Mouse (Mus musculus): ENCODE measurements around the gene C1qbp.

The C1qbp gene

DNA sequence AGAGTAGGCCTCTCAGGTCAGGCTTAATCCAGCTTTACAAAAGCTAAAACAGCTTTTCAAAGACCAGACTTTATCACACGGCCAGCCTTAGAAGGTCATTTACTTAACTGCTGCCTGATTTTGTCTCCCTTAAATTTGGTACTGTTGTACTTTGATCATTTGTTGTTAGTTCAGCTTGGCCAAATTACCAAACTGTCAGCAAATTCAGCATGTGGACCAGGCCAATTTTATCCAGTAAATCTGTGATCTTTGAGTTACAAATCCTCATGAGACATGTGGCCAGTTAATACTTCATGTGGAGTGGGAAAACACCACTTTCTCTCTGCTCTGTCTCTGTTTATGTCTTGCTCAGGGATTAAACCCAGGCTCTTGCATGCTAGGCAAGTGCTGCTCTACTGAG, 10.2 kb downstream of the C1qbp start:
- DNase-seq, result no peak

DNA sequence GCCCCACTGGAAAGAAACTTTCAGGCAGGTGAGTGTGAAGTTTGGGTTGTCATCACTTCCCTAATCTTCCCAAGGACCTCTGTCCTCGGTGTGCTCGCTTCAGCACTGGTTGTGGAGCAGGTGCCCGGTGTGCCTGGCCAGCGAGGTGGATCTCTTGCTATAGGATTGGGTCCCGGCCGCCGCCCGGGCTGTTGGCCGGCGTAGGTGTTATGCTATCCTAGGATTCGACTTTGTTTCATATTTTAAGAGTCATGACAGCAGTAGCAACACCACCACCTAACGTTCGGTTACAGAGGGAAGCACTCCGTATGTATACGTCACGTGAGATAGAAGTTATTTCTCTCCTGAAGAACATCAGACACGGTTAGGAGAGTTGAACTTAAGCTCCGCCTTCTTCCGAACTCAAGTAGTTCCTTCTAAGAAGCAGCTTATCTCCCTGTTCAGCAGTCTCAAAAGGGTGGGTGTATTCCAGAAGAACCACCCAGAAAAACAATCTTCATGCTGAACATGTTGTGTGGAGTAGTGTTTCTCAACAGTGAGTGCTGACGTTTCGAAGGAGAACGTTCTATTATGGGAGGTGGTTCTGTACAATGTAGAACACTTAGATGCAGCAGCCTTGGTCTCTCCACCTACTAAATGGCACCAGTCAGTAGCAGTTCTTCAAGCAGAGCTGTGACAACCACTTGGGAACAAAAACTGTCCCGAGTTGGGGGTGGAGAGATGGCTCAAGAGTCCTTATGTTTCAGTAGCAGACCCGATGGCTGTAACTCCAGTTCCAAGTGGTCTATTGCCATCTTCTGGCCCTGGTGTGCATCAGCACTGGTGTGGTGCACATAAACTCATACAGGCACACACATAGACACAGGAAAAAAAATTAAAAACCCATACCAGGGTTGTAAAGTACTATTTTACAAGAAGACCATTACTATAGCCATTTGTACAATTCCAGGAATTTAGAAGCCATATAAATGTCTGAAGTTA, 12.0 kb downstream of the C1qbp start:
- DNase-seq, result no peak

DNA sequence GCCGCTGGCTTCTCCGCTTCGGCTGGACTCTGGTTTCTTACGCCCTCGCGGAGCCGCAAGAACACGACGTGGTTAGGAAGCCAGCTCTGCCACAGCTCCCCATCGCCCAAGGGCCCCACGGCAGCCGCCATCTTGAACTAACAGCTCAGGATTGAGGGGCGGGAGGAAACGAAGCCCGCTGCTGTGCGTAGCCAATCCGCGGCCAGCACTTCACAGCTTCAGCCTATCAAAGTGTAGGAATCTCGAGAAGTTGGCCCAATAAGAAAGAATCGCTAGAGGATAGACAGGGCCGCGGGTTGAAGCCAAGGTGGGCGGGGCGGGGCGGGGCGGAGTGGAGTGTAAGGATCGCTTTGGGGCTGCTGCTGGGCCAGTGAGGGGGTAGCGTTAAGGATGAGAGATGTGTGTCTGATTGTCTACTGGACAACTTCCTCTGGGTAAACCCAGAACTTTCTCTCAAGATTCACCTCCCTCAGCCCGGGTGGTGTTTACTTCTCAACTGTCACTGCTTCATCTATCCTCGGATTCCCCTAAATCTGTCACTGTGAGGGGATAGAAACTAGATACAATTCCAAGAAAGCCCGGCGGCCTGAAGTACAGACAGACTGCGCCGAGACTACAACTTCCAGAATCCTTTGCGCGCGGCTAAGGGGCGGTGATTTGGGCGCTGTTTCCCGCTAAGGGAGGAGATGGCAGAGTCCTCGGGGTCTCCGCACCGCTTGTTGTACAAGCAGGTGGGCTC, 12.8 kb downstream of the C1qbp start, which contains the start of the genes Nup88 and Rpain:
Nup88 (minus strand) TSS at position 153 of the 739 bp plus-strand sequence.
Rpain (plus strand) TSS at position 393 of the 739 bp plus-strand sequence.
- peak; percentile 92 for DNase-seq

DNA sequence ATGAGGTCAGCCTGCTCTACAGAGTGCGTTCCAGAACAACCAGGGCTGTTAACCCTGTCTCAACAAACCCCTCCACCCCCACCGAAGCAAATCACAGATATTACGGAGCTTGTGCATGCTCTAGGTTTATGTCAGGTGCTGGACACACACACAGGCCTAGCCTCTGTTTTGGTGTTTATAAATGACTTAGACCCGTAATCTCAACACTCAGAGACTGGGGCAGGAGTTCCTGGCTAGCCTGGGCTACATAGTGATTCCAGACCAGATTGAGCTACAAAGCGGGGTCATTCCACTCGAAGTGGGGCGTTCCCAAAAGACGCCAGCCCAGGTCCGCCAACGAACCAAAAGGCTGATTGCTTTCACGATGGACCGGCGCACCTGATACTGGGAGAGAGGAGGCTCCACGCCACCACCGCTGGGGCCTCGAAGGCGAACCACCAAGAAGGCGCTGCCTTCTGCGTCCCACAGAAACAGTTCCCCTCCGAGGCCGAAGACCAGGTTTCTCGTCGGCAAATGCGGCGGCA, 13.5 kb downstream of the C1qbp start:
- no peak for DNase-seq

DNA sequence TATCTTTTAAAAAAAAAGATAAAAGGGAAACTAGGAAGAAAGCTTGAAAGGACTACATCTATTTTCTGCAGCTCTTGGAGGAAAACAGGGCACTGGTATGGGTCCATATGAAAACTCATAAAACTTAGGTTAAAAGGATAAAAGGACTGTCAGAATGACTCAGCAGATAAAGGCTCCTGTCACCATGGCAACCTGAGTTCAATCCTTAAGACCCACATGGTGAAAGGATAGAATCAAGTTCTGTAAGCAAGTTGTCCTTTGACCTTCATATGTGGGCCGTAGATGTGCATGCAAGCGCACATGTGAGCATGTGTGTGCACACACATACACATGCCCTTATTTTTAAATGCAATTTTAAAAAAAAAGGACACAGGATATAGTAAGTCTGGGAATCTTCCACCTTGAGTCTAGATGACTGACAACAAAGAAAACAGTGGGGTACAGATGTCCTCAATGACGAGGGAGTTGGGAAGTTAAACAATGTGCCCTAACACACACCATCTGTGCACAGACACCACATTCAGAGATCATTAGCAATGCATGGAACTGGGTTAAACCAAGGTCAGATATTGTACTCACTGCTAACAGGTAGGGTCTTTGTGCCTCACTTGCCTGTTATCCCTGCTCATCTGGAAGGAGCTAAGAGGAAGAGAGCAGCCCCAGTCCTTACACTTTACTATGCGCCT, 18.5 kb downstream of the C1qbp start:
- DNase-seq, result no peak

DNA sequence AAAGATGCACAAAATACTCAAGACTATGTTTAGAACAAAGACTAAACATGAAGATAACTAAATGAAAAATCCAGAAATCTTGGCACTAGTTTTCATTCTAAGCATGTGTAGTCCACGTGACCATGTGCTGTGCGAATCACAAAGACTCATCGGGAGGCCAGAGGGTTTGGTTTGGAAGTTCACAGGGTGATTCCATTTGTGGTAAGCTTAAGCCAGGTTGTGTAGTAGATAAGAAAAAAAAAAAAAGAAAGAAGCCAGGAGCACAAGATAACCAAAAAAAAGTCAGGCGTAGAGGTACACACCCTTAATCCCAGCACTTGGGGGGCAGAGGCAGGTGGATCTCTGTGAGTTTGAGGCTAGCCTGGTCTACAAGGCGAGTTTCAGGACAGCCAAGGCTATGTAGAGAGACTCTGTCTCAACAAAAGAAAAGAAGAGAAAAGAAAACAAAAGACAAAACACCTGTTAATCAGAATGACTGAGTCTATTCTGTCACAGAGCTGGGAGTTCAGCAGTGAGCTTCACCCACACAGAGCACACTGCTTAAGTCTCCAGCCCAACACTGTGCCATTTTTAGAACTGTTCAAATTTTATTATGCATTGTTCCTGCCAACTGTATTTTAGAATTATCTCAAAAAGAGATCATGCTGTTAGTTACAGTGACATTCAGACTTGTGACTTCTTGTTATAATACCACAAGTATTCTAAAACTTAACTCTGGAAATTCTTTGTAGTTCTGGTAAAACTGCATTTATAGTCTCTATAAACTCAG, 21.9 kb downstream of the C1qbp start:
- DNase-seq, result no peak

DNA sequence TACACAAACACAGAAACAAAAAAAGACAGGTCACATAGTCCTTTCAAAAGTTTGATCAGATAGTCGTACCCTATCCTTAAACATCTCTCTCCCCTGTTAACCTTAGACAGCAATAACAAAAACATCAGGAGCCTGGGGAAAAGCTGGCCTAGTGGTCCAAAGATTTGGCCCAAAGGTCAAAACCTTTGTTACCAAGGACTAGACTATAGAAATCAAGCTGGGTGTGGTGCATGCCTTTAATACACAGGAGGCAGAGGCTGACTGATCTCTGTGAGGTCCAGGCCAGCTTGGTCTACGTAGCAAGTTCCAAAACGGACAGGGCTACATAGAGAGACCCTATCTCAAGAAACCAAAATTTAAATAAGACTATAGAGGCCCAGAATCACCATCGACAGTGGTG, 28.1 kb downstream of the C1qbp start:
- no peak for DNase-seq

DNA sequence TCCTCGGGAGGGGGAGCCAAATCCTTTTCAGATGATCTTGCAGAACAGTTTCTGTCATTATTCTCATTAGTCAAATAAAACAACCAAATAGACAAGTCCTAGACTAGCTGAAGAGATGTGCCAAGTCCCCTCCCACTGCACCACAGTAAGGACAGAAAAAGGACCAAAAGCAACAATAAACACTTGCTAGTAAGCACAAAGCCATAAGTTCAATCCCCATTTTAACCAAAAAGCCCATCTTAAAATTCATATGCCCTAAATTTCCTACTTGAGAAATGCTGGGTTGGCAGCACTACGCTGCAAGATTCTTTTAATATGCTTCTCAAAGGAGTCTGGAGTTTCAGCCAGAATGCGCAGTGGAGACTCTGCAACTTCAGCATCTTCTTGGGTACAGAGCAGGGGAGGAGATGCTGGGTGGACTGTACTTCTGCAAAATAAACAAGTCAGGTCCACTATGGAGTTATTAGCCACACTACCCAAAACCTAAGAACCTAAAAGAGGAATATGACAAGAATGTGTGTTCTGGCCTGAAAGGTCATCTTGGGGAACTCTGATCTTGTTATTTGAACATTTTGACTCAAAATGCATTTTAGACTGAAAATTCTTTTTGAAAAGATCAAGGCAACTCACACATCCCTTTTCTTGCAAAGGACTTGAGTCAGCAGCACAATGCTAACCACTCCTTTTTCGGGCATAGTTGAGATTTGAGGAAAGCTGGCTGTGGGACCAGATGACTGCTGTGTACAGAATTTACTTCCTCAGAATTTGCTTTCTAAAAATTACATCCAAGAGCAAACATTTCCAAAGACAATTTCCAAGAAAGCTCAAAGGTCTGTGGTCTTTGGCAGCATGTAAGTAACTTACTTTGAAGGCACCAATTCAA, 37.6 kb downstream of the C1qbp start:
- no peak for DNase-seq

DNA sequence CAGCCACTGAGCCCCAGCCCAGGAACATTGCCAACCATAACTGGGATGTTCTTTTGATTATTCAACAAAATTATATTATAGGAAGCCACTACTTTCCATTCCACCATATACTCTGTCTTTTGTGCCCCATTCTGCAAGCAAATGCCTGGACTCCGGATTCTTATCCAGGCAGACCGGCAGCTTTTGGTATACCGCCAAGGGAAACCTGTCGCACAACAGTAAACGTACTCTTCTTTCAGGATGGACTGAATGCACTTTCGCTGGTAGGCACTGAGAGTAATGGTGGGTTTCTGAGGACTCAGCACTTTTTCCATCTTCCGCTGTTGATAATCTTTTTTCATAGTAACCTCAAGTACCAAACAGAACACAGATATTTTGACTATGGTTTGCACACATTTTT, 39.2 kb downstream of the C1qbp start:
- no peak for DNase-seq

DNA sequence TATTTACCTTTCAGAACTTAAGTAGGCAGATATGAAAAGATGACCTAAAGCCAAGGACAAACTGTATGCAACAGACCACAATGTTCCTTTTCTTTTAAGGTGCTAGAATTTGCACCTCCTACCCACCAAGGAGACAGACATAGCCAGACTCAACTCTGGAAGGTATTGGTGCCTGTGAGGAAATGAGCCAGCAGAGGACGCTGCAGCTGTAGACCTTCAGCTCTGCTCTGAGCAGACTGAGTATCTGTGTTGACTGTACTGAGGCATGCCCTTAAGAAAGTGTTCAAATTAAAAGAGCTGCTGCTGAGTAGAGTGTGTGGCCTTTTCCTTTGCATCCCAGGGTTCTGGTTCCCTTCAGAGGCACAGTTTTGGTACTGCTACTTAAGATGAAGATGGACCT, 40.2 kb downstream of the C1qbp start:
- DNase-seq, result no peak

DNA sequence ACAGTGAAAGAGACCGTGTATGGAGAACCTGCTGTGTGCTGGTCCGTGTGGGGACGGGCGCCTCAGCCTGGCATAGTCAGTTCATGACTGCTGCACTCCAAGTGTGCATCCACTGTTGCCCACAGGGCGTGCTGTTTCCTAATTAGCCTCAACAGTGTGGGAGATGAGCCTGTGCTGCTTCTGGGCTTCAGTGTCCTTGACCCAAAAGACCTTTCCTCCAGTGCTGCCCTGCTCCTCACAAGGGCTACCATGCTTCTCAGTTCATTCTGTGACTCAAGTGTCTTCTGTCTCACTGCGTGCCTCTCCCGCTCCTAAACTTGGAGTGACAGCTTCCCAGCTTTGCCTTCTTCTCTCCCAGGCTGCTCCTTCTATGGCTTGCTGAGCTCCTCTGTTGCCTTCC, 47.5 kb downstream of the C1qbp start:
- no peak for DNase-seq

DNA sequence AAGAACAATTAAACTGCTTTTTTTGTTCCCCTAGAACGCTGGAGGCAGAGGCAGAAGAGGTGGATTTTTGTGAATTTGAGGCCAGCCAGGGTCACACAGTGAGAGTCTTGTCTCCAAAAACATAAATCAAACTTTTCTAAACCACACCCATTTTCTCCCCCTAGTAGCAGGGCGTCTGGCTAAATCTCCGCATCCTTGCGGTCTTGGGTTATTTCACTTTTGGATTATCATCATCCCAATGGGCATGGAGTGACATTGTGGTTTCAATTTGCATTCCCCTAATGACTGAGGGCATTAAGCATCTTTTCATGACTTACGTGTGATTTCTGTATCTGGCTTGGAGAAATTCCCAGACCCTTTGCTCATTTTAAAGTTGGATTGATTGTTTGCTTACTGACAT, 51.4 kb downstream of the C1qbp start:
- no peak for DNase-seq
